In the genomic region with DNA sequence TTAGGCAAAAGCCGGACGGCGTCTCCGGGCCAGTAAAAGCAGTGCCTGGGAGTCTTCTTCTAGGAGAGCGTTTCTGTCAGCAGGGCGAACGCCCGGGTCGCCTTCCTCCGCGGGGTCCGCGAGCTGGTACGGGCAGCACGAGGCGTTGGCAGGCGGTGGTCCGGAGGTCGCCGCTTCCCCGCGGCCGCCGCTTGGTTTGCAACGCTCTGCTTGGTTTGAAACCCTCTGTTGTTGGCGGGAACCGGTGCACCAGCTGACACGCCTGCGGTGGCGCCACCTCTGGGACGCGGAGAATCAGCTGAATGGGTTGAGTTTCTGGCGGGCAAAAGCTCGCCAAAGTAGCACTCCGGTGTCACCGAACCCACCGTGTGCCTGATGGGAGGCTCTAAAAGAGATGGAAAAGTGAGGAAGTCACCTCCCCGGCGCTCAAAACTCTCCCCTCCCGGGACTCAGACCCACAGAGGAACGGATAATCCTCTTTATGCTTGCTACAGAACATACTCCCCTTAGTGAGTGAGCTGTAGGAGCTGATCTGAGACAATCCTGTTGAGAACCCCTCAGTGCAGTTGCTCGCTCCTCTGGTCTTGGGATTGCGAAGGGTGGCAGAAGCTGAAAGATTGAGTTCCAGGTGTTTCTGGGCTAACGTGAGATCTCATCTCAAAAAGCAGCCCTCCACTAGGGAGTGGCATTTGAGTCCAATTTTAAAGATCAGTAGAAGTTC, we compare ENCODE assay signal across 9 mouse cellular contexts. TPM values are rescaled to one million over a fixed set of nuclear protein-coding genes. Genes with fewer than 3 reads are reported as not detected.
A peak's percentile ranks its signal among the peaks of the same experiment; 100 is the strongest.
DNase-seq lines count a peak whose midpoint lies in the region; ATAC-seq and TF ChIP-seq lines count a peak whose summit lies in the region.
"Had no signal": no experiment of that assay in that cellular context is flagged by ENCODE, and none has a peak within 500 bp of the region (broad histone marks: within the 10 kb centered on the region; RNA-seq: fewer than 3 reads in every experiment).

No protein-coding gene starts in this region.

- peak; percentile 51 for TF ChIP-seq CTCF in heart, postnatal 0 days (IDR thresholded peaks at IDR 0.05; ENCODE audit: low read depth)
- peak; percentile 56 for TF ChIP-seq CTCF in lung, embryonic 14.5 days (IDR thresholded peaks at IDR 0.05; ENCODE audit: low read depth)
- 0 out of 2 replicates have a peak, but pooled peaks have one; percentile 17 for TF ChIP-seq CTCF in olfactory bulb, adult 2 months (IDR thresholded peaks at IDR 0.05; ENCODE audit: insufficient read depth, low read depth, low read length)

- peak; percentile 74 for ATAC-seq in forebrain, embryonic 11.5 days (replicated peaks; ENCODE audit: low FRiP score)
- ATAC-seq in heart, postnatal 0 days (ENCODE audit: insufficient read depth, low read depth): peak; percentile 79
- peak; percentile 78 for ATAC-seq in lung, embryonic 14.5 days (ENCODE audit: insufficient read depth)

- peak overlapping the region; percentile 67 for H3K4me2 ChIP-seq in forebrain, embryonic 11.5 days (ENCODE audit: low read depth, low read length, severe bottlenecking)
- peak overlapping the region; percentile 88 for H3K4me2 ChIP-seq in heart, postnatal 0 days (ENCODE audit: low read depth, low read length)
- peak overlapping the region; percentile 66 for H3K4me2 ChIP-seq in lung, embryonic 14.5 days

- TF ChIP-seq POLR2A in olfactory bulb, adult 2 months (IDR thresholded peaks at IDR 0.05; ENCODE audit: insufficient read depth, low read depth, low read length): no peak

- DNase-seq in CD8-positive naive resting alpha-beta T cell, adult 2 months (ENCODE audit: low read depth in 2 of 2, low spot score in 2 of 2): peak; percentile 62 to 77
- peak; percentile 85 for DNase-seq in adrenal gland, postnatal 14 days
- peak; percentile 88 for DNase-seq in forebrain, embryonic 11.5 days (ENCODE audit: low spot score)
- DNase-seq in heart, postnatal 0 days (ENCODE audit: low spot score): peak; percentile 79
- peak; percentile 79 to 87 for DNase-seq in kidney, postnatal 36 days
- peak; percentile 81 for DNase-seq in lung, embryonic 14.5 days
- DNase-seq in thymus, postnatal 25 days: peak; percentile 83

- H3K27ac ChIP-seq in forebrain, embryonic 11.5 days (ENCODE audit: low read depth, low read length): peak overlapping the region; percentile 82
- H3K27ac ChIP-seq in heart, postnatal 0 days (ENCODE audit: low read depth): peak overlapping the region; percentile 83
- H3K27ac ChIP-seq in lung, embryonic 14.5 days (ENCODE audit: low read depth): peak overlapping the region; percentile 83
- H3K27ac ChIP-seq in olfactory bulb, adult 2 months (ENCODE audit: insufficient read depth, low read depth, low read length): no peak overlapping the region

- H3K27me3 ChIP-seq in forebrain, embryonic 11.5 days (ENCODE audit: control insufficient read depth, insufficient read depth, low read length): no peaks in the 10 kb centered on the region
- H3K27me3 ChIP-seq in heart, postnatal 0 days (ENCODE audit: control insufficient read depth, insufficient read depth, low read length): no peaks in the 10 kb centered on the region
- H3K27me3 ChIP-seq in lung, embryonic 14.5 days (ENCODE audit: insufficient read depth, low read length): no peaks in the 10 kb centered on the region

- H3K4me3 ChIP-seq in forebrain, embryonic 11.5 days (ENCODE audit: low read depth, low read length): peak overlapping the region; percentile 72
- H3K4me3 ChIP-seq in heart, postnatal 0 days (ENCODE audit: low read depth, low read length): peak overlapping the region; percentile 85
- peak overlapping the region; percentile 92 for H3K4me3 ChIP-seq in lung, embryonic 14.5 days (ENCODE audit: low read depth, low read length)
- peak overlapping the region; percentile 82 for H3K4me3 ChIP-seq in olfactory bulb, adult 2 months (ENCODE audit: insufficient read depth, low read depth, low read length)

- H3K36me3 ChIP-seq in forebrain, embryonic 11.5 days (ENCODE audit: control insufficient read depth, insufficient read depth, low read length): no peaks in the 10 kb centered on the region
- H3K36me3 ChIP-seq in heart, postnatal 0 days (replicated peaks; ENCODE audit: control insufficient read depth, insufficient read depth, low read length): no peaks in the 10 kb centered on the region
- no peaks in the 10 kb centered on the region for H3K36me3 ChIP-seq in lung, embryonic 14.5 days (ENCODE audit: insufficient read depth)

- H3K9ac ChIP-seq in forebrain, embryonic 11.5 days (ENCODE audit: low read length): peak overlapping the region; percentile 78
- peak overlapping the region; percentile 85 for H3K9ac ChIP-seq in heart, postnatal 0 days (replicated peaks; ENCODE audit: low read depth, low read length)
- peak overlapping the region; percentile 80 for H3K9ac ChIP-seq in lung, embryonic 14.5 days

- under 1% methylated on average over 44 of the region's 44 CpGs for whole genome bisulfite sequencing in forebrain, embryonic 11.5 days
- under 1% methylated on average over 44 of the region's 44 CpGs for WGBS in heart, postnatal 0 days
- WGBS in lung, embryonic 14.5 days: under 1% methylated on average over 44 of the region's 44 CpGs
- under 1% methylated on average over 44 of the region's 44 CpGs for WGBS in olfactory bulb, adult 2 months

- H3K9me3 ChIP-seq in forebrain, embryonic 11.5 days (ENCODE audit: control insufficient read depth, low read length): no peaks in the 10 kb centered on the region
- H3K9me3 ChIP-seq in heart, postnatal 0 days (replicated peaks; ENCODE audit: control insufficient read depth, low read length): no peaks in the 10 kb centered on the region
- H3K9me3 ChIP-seq in lung, embryonic 14.5 days (ENCODE audit: low read depth, low read length): no peaks in the 10 kb centered on the region

- no peak for TF ChIP-seq EP300 in heart, postnatal 0 days (IDR thresholded peaks at IDR 0.05; ENCODE audit: low read depth)

- 0 out of 2 replicates have a peak, but pooled peaks cover 2% of the 10 kb centered on the region for H3K4me1 ChIP-seq in forebrain, embryonic 11.5 days (replicated peaks; ENCODE audit: control insufficient read depth, insufficient read depth, low read length)
- H3K4me1 ChIP-seq in heart, postnatal 0 days (ENCODE audit: control insufficient read depth, insufficient read depth): peaks cover 3% of the 10 kb centered on the region; the same call in 1 of the 2 replicates
- H3K4me1 ChIP-seq in lung, embryonic 14.5 days (ENCODE audit: insufficient read depth): no peaks in the 10 kb centered on the region
- H3K4me1 ChIP-seq in olfactory bulb, adult 2 months (ENCODE audit: control insufficient read depth, insufficient read depth, low read length): peaks cover 4% of the 10 kb centered on the region

RNA-seq across cellular contexts. Expression of a gene that starts 0.6 kb away (rescaled TPM):
- total RNA-seq in adrenal gland, postnatal 14 days (2021): 17.3 and 18.1 TPM in 2 replicates
- 33.8 and 35.6 TPM in 2 replicates for polyA plus RNA-seq in forebrain, embryonic 11.5 days (2014; fragmentation: Nextera tagmentation; extraction: Ambion mirVana)
- total RNA-seq in heart, postnatal 0 days (2014; rRNA removed; ENCODE audit: low replicate concordance): 13.9 and 18.4 TPM in 2 replicates
- polyA plus RNA-seq in heart, postnatal 0 days (2015; fragmentation: Nextera tagmentation; extraction: Ambion mirVana): 16.8 and 17.7 TPM in 2 replicates
- 21.6 and 21.8 TPM in 2 replicates for polyA plus RNA-seq in lung, embryonic 14.5 days (2014; fragmentation: Nextera tagmentation; extraction: Ambion mirVana)
- polyA plus RNA-seq in olfactory bulb, adult 2 months (2012; ENCODE audit: insufficient read depth, insufficient read length, low replicate concordance, missing spikeins): not detected in 2 replicates

RNA-seq across cellular contexts. Expression of a gene that starts 18.6 kb away (rescaled TPM):
- not detected in 2 replicates for total RNA-seq in adrenal gland, postnatal 14 days (2021)
- not detected in 2 replicates for polyA plus RNA-seq in forebrain, embryonic 11.5 days (2014; fragmentation: Nextera tagmentation; extraction: Ambion mirVana)
- not detected in 2 replicates for total RNA-seq in heart, postnatal 0 days (2014; rRNA removed; ENCODE audit: low replicate concordance)
- not detected in 2 replicates for polyA plus RNA-seq in heart, postnatal 0 days (2015; fragmentation: Nextera tagmentation; extraction: Ambion mirVana)
- polyA plus RNA-seq in lung, embryonic 14.5 days (2014; fragmentation: Nextera tagmentation; extraction: Ambion mirVana): not detected in 2 replicates
- polyA plus RNA-seq in olfactory bulb, adult 2 months (2012; ENCODE audit: insufficient read depth, insufficient read length, low replicate concordance, missing spikeins): not detected in 2 replicates
- total RNA-seq: layer of hippocampus, postnatal 14 days had no signal

Comparison
In these comparisons a context has a peak if more than half of its experiments do, and no peak if none do; other contexts are left out.
1. RNA of a gene that starts 0.6 kb away (polyA plus RNA-seq): 33.8 to 35.6 TPM in forebrain, embryonic 11.5 days, 21.6 to 21.8 TPM in lung, embryonic 14.5 days and 16.8 to 17.7 TPM in heart, postnatal 0 days; not detected in olfactory bulb, adult 2 months; every median in the first group is over 10 times any median in the second.
2. Peak in every context shown above with its lines, with median percentiles within 50 percentile points of each other: DNase-seq, ATAC-seq, H3K4me2 ChIP-seq, H3K4me3 ChIP-seq, H3K9ac ChIP-seq and CTCF ChIP-seq.